Mouse (Mus musculus): ENCODE results near the gene Sh2d5.

GRCm38 (mm10) chr4:138307739-138308138 lies 57.5 kb downstream of the Sh2d5 start:
- no peak for TF ChIP-seq POLR2A (IDR thresholded peaks at IDR 0.05; ENCODE audit: control insufficient read depth, extremely low read depth, insufficient read depth, low read length, poor library complexity)
- TF ChIP-seq CTCF (IDR thresholded peaks at IDR 0.05; ENCODE audit: borderline replicate concordance, control insufficient read depth, extremely low read depth, insufficient read depth, low read length, poor library complexity), result no peak

Data from thymus, adult 2 months (tissue).